Mouse (Mus musculus): ENCODE data around the gene Dach1. TPM values are rescaled to one million over a fixed set of nuclear protein-coding genes. Genes with fewer than 3 reads are reported as not detected.

Gene Dach1
- 3.2 and 4.3 TPM in 2 replicates for polyA plus RNA-seq (2012; rRNA removed)

DNA sequence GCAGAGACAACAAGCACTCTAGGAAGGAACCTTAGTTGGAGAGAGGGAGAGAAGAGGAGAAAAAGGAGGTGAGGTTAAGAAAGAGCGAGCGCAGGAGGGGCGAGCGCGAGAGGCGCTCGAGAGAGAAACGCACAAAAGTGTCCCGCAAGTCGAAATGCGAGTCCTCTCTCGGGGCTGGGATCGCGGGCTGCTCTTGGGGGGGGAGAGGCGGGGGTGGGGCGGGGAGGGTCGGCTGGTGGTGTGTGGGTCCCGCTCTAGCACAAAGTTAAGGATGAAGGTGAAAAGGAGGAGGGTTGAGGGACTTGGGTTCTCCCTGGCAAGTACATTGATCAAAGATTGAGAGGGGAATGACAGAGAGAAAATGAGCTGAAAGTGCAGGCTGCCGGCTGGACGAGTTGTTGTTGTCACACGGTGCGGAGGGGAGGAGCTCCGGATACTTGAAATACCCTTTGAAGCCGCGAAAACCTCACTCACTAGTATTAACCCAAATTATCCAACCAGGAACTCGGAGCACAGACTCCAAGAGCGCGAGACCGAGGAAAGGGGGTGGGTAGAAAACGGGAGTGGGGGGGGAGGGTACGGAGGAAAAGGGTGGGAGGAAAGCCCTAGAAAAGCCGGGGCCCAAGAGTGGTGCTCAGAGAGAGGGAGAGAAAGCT is at the start of gene Dach1:
Dach1 (minus strand) TSS at position 345 of the 656 bp plus-strand sequence.
- DNase-seq (ENCODE audit: low read depth), result no peak

DNA sequence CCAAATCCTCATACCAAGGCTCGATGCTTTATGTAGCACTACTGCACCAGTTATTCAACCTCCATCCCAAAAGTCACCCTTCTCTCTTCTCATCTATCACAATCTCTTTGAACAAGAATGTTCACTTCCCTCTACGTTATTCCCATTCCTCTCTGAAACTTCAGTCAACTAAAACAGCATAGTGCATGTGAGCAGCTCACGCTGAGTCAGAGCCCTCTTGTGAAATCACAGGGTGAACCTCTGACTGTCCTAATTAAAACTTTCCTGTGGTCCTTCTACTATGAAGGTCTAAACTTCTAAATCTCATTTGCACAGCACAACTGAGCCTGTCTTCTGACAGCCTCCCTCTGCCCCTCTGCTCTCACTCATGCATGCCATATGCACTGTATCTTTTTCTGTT is 30.5 kb upstream of the Dach1 start:
- no peak for DNase-seq (ENCODE audit: low read depth)

- no peak for DNase-seq (ENCODE audit: low read depth)
Observed at GRCm38 (mm10) chr14:98181545-98181944, 12.0 kb upstream of the Dach1 start.

DNA sequence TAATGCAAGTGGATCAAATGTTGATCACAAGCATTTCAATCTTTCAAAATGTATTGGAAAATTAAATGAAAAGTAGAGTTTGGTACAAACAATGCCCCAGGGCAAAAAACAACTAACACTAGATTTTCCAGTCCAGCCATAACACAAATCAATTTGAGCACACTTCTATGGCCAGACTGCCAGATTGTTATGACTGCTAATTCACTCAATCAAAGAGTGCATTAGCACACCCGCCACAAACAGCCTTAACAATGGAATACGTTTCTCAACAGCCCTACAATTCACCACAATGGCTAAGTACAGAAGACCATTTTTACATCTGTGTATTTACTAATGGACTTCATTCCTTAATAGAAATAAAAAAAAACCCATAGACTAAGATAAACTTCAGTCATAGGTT is 4.3 kb upstream of the Dach1 start:
- DNase-seq (ENCODE audit: low read depth), result no peak

DNA sequence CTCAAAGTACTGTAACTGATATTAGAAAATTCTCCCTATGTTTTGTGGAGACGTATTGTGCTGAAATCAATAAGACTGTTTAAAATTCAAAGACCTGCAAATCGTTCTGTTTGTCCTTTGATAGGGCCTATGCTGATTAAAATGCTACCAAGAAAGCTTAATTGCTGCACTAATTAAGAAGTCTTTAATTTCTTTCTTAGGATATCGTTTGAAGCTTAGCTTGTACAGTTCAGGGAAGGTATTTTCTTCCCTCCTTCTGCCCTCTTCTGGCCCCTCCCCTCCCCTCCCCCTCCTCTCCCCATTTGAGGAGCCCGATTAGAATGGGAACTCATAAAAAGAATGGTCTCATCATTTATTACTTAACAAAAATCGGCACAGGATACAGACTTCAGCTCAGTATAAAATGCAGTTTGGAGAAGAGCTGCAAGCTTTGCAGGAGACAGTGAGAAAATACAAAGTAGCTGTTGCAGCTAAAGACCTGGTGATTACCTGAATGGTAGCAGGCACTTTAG is 2.9 kb upstream of the Dach1 start:
- DNase-seq (ENCODE audit: low read depth), result no peak

- no peak for DNase-seq (ENCODE audit: low read depth)
Observed at GRCm38 (mm10) chr14:98171861-98172260, 2.3 kb upstream of the Dach1 start.

GRCm38 (mm10) chr14:98168908-98169401 is 610 bp downstream of the Dach1 start:
- DNase-seq (ENCODE audit: low read depth), result no peak

- no peak for DNase-seq (ENCODE audit: low read depth)
Observed at GRCm38 (mm10) chr14:98168039-98168907, 1.3 kb downstream of the Dach1 start.

- DNase-seq (ENCODE audit: low read depth), result no peak
Observed at GRCm38 (mm10) chr14:98167186-98168038, 2.2 kb downstream of the Dach1 start.

DNA sequence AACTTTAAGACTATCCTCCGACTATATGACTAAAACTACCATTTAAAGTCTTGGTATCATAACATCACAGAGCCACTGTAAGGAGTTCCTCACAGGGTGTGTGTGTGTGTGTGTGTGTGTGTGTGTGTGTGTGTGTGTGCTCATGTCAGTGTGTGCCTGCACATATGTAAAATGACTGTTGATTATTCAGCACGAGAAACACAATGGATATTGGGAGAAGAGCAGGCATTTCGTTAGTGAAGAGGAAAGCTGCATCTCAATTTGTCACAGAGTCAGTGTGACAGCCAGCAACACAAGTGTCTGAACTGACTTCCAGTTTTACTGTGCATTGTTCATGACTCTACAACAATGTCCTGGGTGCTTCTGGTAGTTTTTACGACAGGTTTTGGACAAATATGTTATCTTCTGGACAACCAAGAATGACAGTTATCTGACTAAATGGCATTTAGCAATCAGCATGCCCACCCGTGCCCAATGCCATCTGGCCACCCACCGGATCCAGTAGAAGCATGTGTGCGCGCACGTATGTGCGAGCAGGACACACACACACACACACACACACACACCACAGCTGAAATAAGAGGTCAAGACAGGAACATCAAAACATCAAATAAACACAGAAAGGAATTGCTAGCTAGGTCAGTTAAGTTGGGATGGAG is 3.1 kb downstream of the Dach1 start:
- DNase-seq (ENCODE audit: low read depth), result no peak

- no peak for DNase-seq (ENCODE audit: low read depth)
Observed at GRCm38 (mm10) chr14:98156753-98157152, 12.8 kb downstream of the Dach1 start.

DNA sequence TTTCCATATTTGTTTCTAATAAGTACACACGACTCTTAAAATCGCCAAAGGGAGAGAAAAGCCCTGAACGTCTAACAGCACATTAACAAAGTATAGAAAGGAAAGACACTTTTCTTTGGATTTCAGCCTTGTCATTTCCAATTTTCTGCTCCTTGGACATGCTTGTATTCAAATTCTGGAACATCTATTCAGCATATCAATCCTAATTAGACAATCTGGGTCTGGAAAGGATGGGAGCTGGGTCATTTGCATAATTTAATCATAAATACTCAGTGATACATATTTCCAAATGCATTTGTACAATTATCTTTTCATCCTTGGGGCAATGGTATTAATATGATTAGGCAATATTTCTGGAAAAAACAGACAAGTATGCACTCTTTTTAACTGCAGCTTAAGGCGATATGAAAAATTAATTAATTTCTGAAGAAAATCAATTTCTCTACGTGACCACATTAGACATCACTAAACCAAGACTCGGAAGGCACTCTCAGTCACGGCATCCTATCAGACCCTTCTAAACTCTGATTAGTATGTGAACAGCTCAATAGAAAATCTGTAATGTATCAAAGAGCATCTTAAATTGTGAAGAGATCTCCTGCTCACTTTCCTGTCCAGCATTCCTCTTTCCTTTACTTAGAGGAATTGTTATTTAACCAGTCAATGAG is 13.7 kb downstream of the Dach1 start:
- no peak for DNase-seq (ENCODE audit: low read depth)

DNA sequence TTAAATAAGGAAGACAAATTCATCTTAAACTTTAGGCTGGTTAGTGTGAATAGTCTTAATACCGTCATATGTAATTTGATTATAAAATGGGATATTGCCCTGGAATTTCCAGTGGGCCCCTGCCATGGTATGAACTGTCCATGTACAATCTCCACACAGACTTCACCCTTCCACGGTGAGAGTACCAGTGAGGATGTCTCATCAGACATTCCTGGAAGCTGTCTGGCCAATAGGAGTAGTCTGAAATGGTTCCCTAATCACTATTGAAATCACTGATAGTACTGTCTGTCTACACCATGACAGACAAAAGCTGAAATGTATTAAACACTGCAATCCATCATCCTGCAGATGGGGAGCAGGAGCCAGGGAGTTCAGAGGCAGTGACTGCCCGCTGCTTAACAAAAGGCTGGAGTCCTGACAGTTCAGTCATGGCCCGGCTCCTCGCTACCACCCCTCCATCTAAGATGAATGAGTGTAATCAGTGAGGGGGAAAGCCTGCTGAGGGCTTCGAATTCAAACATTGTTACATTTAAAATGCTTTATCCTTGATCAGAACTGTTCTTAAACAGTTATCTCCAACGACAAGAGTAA is 14.6 kb downstream of the Dach1 start:
- no peak for DNase-seq (ENCODE audit: low read depth)

DNA sequence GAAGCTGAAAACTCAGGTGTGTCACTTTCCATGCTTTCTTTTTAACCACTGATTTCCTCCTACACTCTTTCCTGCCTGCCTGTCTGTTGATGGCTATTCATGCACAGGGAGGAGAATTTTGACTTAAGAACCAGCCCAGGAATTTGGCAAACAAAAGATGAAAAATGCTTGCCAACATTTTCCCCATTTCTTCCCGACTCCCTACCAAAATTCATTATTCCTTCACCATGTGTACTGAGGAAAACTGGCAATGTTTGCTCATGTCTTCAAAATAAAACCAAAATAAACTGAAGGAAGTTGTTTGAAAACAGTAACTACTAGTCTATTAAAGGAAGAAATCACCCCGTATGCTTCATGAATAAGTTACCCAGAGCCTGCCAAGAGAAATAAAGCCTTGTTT is 27.8 kb downstream of the Dach1 start:
- DNase-seq (ENCODE audit: low read depth), result no peak

GRCm38 (mm10) chr14:98138873-98139665 is 30.5 kb downstream of the Dach1 start:
- no peak for DNase-seq (ENCODE audit: low read depth)

DNA sequence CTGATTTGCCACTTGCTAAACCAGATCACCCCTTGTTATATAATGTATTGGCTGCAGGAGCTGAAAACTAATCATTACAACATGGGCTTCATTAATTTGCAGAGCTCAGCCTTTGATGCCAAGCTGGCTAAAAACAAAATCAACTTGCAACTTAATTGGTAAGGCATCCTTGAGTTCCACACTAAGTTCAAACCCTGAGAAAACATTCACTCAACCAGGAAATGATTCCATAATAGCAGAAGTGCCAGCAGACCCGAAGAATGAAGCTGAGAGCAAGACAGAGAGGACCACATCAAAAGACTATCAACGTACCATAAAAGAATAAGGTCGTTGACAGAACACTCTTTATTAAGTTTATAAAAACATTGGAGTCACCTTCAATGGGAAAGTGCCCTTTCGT is 35.0 kb downstream of the Dach1 start:
- DNase-seq (ENCODE audit: low read depth), result no peak

DNA sequence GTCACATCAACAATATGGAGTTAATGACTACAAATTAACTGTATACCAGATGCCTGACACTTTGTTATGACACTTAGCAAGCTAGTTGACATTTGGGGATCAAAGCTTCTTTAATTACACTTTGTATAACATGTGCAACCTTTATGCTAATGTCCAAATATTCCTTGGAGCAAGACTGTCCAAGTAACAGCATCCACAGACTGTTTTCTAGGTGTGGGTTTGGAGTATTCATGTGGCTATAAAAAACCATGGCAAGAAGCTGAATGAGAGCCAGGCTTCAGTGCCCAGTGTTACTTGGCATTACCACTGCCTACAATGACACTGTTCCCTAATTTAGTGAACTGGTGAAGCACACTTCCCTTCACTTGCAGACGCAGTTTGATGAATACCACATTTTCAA is 46.5 kb downstream of the Dach1 start:
- DNase-seq (ENCODE audit: low read depth), result no peak

DNA sequence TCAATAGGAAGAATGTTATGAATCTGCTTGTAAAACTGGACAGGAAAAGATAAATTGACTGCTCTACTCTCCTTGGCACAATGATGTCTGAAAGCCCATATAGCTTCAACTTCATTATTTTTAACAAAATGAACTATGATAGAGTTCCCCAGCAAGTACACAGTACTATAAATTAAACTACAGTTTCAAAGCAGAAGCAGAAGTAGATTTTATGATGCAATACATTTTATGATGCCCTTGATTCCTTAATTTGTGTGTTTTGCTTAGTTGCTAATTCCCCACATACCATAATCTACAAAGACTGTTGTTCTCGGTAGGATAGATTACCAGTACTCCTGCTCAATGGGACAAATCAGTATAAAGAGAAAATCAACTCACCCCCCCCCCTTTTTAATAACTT is 52.9 kb downstream of the Dach1 start:
- no peak for DNase-seq (ENCODE audit: low read depth)

GRCm38 (mm10) chr14:98113106-98113505 is 56.5 kb downstream of the Dach1 start:
- DNase-seq (ENCODE audit: low read depth), result no peak

GRCm38 (mm10) chr14:98109929-98110328 is 59.6 kb downstream of the Dach1 start:
- no peak for DNase-seq (ENCODE audit: low read depth)
